Mouse (Mus musculus): ENCODE measurements at regions not wholly inside any gene's neighbourhood (a gene's known extent, or its start where the extent isn't known, plus 50 kb on each side); places are given as distances from the start of the nearest gene placed in this dataset.

GRCm38 (mm10) chr10:67598590-67599047, 49.9 kb upstream of the Ado start:
- ATAC-seq: no peak
